ENCODE assay signal across 22 mouse cellular contexts in the genomic region with DNA sequence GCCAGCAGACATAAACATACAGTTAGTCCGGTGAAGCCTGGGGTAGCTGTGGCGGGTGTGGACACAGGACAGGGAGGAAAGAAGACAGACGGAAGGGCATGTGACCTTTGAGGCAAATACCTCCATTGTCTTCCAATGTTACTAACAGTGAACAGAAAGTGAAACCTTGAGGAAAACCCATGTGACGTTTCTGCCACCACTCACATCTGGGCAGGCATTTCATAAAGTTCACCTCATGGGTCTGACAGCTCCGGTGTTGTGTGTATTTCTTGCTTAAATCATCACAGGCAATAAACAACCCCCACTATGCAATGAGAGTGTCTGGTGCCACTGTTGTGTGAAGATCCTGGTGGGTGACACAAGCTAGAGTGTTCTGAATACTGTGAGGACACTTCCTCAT.
A peak's percentile ranks its signal among the peaks of the same experiment; 100 is the strongest.
DNase-seq lines count a peak whose midpoint lies in the region; ATAC-seq lines count a peak whose summit lies in the region.
"Had no signal": no experiment of that assay in that cellular context is flagged by ENCODE, and none has a peak within 500 bp of the region (broad histone marks: within the 10 kb centered on the region; RNA-seq: fewer than 3 reads in every experiment).

No protein-coding gene starts in this region.

- H3K4me3 ChIP-seq in megakaryocyte, embryonic 14.5 days (replicated peaks), result peak overlapping the region; percentile 64
- H3K4me3 ChIP-seq: embryonic facial prominence, embryonic 15.5 days; forebrain, embryonic 10.5 days; hindbrain, embryonic 10.5 days; limb, embryonic 15.5 days; neural tube, embryonic 12.5 days; stomach, embryonic 15.5 days had no signal

- ATAC-seq in inflammation-experienced regulatory T-cells, adult 6 months, result peak; percentile 94
- ATAC-seq: midbrain, embryonic 16.5 days had no signal

- H3K9me3 ChIP-seq in megakaryocyte, embryonic 14.5 days, result no peaks in the 10 kb centered on the region
- H3K9me3 ChIP-seq: embryonic facial prominence, embryonic 15.5 days; forebrain, embryonic 10.5 days; hindbrain, embryonic 10.5 days; limb, embryonic 15.5 days; neural tube, embryonic 12.5 days; stomach, embryonic 15.5 days had no signal

- H3K4me1 ChIP-seq in megakaryocyte, embryonic 14.5 days, result peaks cover 32% of the 10 kb centered on the region
- H3K4me1 ChIP-seq: embryonic facial prominence, embryonic 15.5 days; forebrain, embryonic 10.5 days; hindbrain, embryonic 10.5 days; neural tube, embryonic 12.5 days; stomach, embryonic 15.5 days had no signal

- no peaks in the 10 kb centered on the region for H3K27me3 ChIP-seq in megakaryocyte, embryonic 14.5 days (replicated peaks)
- H3K27me3 ChIP-seq: embryonic facial prominence, embryonic 15.5 days; limb, embryonic 15.5 days; neural tube, embryonic 12.5 days; stomach, embryonic 15.5 days had no signal

- DNase-seq in kidney, adult 9 months, result peak; percentile 20
- no peak for DNase-seq in kidney, adult 11 months
- DNase-seq in T-cell, adult 2 months (ENCODE audit: low spot score), result peak; percentile 10
- no peak for DNase-seq in cerebellum, postnatal 14 days
- no peak for DNase-seq in right cerebral cortex, postnatal 4 days
- no peak for DNase-seq in layer of hippocampus, adult 18-20 months (ENCODE audit: low spot score in 2 of 2)
- DNase-seq: adrenal gland, adult 8-10 months; B cell, adult 2 months; cerebellum, adult 8-10 months; embryo, embryonic 11 days; heart, adult 18-20 months; kidney, postnatal 14 days; spleen, adult 18-20 months had no signal

- no peaks in the 10 kb centered on the region for H3K36me3 ChIP-seq in megakaryocyte, embryonic 14.5 days (replicated peaks; ENCODE audit: low read length)
- H3K36me3 ChIP-seq: embryonic facial prominence, embryonic 15.5 days; neural tube, embryonic 12.5 days had no signal

Comparison
In these comparisons a context has a peak if more than half of its experiments do, and no peak if none do; other contexts are left out.
1. DNase-seq: peak in kidney, adult 9 months (single experiment) and T-cell, adult 2 months (single experiment); none in kidney, adult 11 months (single experiment), cerebellum, postnatal 14 days (0 of 2), right cerebral cortex, postnatal 4 days (single experiment) and layer of hippocampus, adult 18-20 months (0 of 2).